Mouse (Mus musculus): Measurements from ENCODE around the gene Olfr125. TPM values are rescaled to one million over a fixed set of nuclear protein-coding genes. Genes with fewer than 3 reads are reported as not detected.

The Olfr125 gene
- polyA plus RNA-seq (2016; fragmentation: Nextera tagmentation; extraction: Ambion mirVana): not detected in 2 replicates

GRCm38 (mm10) chr17:37832649-37833048 lies at the start of gene Olfr125:
Gene Olfr125 (plus strand): TSS chr17:37832949.
- Histone ChIP-seq H3K27ac (no peak within 1 kb of the TSS), H3K9ac (replicated peaks) (no peak within 1 kb of the TSS), H3K4me2 (no peak within 1 kb of the TSS), H3K36me3 (no peaks in the 10 kb centered on the region), H3K9me3 (no peaks in the 10 kb centered on the region), H3K4me3 (replicated peaks) (no peak within 1 kb of the TSS), H3K4me1 (replicated peaks) (no peaks in the 10 kb centered on the region), H3K27me3 (no peaks in the 10 kb centered on the region)
- ATAC-seq (ENCODE audit: insufficient number of reproducible peaks, insufficient read depth, low FRiP score, low TSS enrichment, low read depth): no peak

DNA sequence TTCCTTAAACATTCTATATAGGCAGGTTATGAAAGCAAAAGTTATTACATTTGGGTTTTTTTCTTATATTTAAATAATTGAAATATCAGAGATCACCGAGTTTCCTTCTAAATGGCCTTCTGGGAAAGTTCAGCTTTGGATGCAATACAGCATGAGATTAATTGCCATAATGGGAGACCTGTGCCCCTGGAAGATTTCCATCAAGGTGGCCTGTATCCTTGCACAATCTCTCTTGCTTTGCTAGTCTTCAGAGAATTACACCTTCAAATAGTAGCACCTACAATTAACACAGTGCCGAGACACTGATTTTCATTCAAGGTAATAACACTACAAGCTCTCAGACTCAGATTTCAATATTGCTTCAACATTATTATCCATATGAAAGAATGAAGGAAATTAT lies 39.5 kb upstream of the Olfr125 start, which contains the start of gene Olfr123:
Olfr123 (plus strand) TSS at position 301 of the 400 bp plus-strand sequence.
- Histone ChIP-seq H3K36me3 (no peaks in the 10 kb centered on the region), H3K4me2 (no peak within 1 kb of the TSS), H3K4me1 (replicated peaks) (no peaks in the 10 kb centered on the region), H3K27me3 (no peaks in the 10 kb centered on the region), H3K9me3 (no peaks in the 10 kb centered on the region), H3K27ac (no peak within 1 kb of the TSS), H3K4me3 (replicated peaks) (no peak within 1 kb of the TSS), H3K9ac (replicated peaks) (no peak within 1 kb of the TSS)
- WGBS: 81% methylated on average over 2 of the region's 2 CpGs
- no peak for ATAC-seq (ENCODE audit: insufficient number of reproducible peaks, insufficient read depth, low FRiP score, low TSS enrichment, low read depth)

DNA sequence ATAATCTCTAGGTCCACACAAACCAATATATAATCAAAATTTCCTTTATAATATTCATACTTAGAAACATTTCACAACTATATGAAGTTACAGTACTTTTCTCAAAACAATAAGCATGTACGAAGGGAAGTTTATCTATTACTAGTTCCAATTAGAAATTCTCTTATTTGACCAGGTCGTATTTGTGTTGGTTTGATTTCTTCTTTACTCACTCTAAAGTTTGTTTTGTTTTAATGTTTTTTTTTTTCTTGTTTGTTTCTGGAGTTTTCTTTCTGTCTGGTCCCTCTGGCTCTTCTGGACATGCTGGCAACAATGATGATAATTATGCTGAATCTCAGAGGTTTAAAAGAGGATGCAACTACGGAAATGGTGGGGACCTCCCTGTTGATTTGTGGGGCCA lies 33.2 kb upstream of the Olfr125 start, which contains the start of gene Olfr124:
Olfr124 (plus strand) TSS at position 301 of the 400 bp plus-strand sequence.
- Histone ChIP-seq H3K4me3 (replicated peaks) (no peak within 1 kb of the TSS), H3K9me3 (no peaks in the 10 kb centered on the region), H3K36me3 (no peaks in the 10 kb centered on the region), H3K27ac (no peak within 1 kb of the TSS), H3K27me3 (no peaks in the 10 kb centered on the region), H3K4me1 (replicated peaks) (no peaks in the 10 kb centered on the region), H3K9ac (replicated peaks) (no peak within 1 kb of the TSS), H3K4me2 (no peak within 1 kb of the TSS)
- WGBS: 82% methylated on average over 3 of the region's 3 CpGs
- ATAC-seq (ENCODE audit: insufficient number of reproducible peaks, insufficient read depth, low FRiP score, low TSS enrichment, low read depth): no peak

DNA sequence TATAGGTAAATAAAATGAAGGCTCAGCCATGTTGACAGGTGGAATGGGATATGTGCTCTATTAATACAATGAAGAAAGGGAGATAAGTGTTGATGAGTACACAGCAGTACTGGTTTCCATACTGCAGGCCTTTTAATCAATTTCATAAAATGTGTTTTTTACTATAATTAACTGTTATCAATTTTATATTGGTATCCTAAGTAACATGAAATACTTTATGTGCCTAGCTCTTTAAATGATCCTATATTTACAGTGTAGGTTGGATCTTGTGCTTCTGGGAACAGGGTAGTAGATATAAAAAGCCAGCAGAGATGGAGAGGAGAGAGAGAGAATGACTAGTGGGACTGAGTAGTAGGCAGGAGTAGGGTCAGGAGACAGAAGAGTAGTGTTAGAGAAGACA lies 14.4 kb downstream of the Olfr125 start, which contains the start of gene Olfr126:
Olfr126 (plus strand) TSS at position 301 of the 400 bp plus-strand sequence.
- Histone ChIP-seq H3K27me3 (no peaks in the 10 kb centered on the region), H3K27ac (no peak within 1 kb of the TSS), H3K36me3 (no peaks in the 10 kb centered on the region), H3K9ac (replicated peaks) (no peak within 1 kb of the TSS), H3K4me2 (no peak within 1 kb of the TSS), H3K4me1 (replicated peaks) (no peaks in the 10 kb centered on the region), H3K4me3 (replicated peaks) (no peak within 1 kb of the TSS), H3K9me3 (no peaks in the 10 kb centered on the region)
- no peak for ATAC-seq (ENCODE audit: insufficient number of reproducible peaks, insufficient read depth, low FRiP score, low TSS enrichment, low read depth)

DNA sequence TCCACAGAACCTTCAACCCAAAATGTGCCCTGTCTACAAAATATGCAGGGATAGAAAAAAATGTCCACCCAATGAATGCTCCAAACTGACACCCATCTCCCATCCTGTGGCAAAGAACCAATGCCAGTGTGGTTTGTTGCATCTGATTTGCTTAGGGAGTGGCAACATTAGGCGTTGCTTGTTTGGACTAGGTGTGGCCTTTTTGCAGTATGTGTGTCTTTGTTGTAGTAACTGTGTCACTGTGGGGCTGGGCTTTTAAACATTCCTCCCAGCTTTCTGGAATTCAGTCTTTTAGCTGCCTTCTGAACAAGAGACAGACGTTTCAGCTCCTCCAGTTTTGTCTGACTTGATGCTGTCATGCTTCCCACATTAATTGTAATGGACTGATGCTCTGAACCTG lies 31.2 kb downstream of the Olfr125 start:
- no peaks in the 10 kb centered on the region for H3K36me3 ChIP-seq
- no peaks in the 10 kb centered on the region for H3K4me1 ChIP-seq (replicated peaks)
- H3K9ac ChIP-seq (replicated peaks): no peak overlapping the region
- H3K9me3 ChIP-seq: peaks cover 9% of the 10 kb centered on the region
- H3K27me3 ChIP-seq: no peaks in the 10 kb centered on the region
- 86% methylated on average over 2 of the region's 2 CpGs for WGBS
- ATAC-seq (ENCODE audit: insufficient number of reproducible peaks, insufficient read depth, low FRiP score, low TSS enrichment, low read depth): no peak
- no peak overlapping the region for H3K27ac ChIP-seq
- H3K4me2 ChIP-seq: no peak overlapping the region
- no peak overlapping the region for H3K4me3 ChIP-seq (replicated peaks)

GRCm38 (mm10) chr17:37869676-37870205 lies 37.0 kb downstream of the Olfr125 start:
- no peak overlapping the region for H3K4me2 ChIP-seq
- H3K4me1 ChIP-seq (replicated peaks): no peaks in the 10 kb centered on the region
- WGBS: 25% methylated on average over 8 of the region's 8 CpGs
- no peak; the same call in 1 of the 2 replicates for ATAC-seq (ENCODE audit: insufficient number of reproducible peaks, insufficient read depth, low FRiP score, low TSS enrichment, low read depth)
- H3K36me3 ChIP-seq: no peaks in the 10 kb centered on the region
- H3K9ac ChIP-seq (replicated peaks): no peak overlapping the region
- no peak overlapping the region for H3K4me3 ChIP-seq (replicated peaks)
- no peaks in the 10 kb centered on the region for H3K9me3 ChIP-seq
- no peaks in the 10 kb centered on the region for H3K27me3 ChIP-seq
- no peak overlapping the region for H3K27ac ChIP-seq

DNA sequence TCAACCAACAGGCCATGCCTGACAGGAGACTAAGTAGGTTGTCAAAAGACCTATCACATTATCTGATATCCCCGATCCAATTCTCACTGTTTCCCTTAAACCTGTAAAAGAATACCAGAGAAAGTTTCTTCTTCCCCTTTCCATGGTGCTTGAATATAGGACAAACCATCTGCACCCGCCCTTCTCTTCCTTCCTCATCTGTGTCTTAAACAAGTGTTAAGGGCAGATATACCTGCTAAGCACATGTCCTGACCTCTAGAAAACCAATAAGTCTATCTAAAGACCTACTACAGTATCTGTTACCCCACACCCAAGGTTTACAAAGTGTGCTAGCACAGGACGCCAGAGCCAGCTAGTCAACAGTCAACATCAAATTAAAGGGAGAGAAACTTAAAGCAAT lies 41.1 kb downstream of the Olfr125 start:
- Histone ChIP-seq H3K27me3 (no peaks in the 10 kb centered on the region), H3K27ac (no peak overlapping the region), H3K36me3 (no peaks in the 10 kb centered on the region), H3K4me2 (no peak overlapping the region), H3K4me1 (replicated peaks) (no peaks in the 10 kb centered on the region), H3K9me3 (no peaks in the 10 kb centered on the region), H3K4me3 (replicated peaks) (no peak overlapping the region), H3K9ac (replicated peaks) (no peak overlapping the region)
- ATAC-seq (ENCODE audit: insufficient number of reproducible peaks, insufficient read depth, low FRiP score, low TSS enrichment, low read depth): no peak
- WGBS: 87% methylated on average over 3 of the region's 3 CpGs

Other genes with a start within 250 kb of the Olfr125 start
- not detected in 2 replicates for gene Olfr114, start 240.2 kb upstream of the Olfr125 start, polyA plus RNA-seq (2016; fragmentation: Nextera tagmentation; extraction: Ambion mirVana)
- not detected in 2 replicates for gene Olfr115, start 205.8 kb upstream of the Olfr125 start, polyA plus RNA-seq (2016; fragmentation: Nextera tagmentation; extraction: Ambion mirVana)
- not detected in 2 replicates for gene Olfr116, start 205.8 kb upstream of the Olfr125 start, polyA plus RNA-seq (2016; fragmentation: Nextera tagmentation; extraction: Ambion mirVana)
- not detected in 2 replicates for gene Olfr117, start 169.2 kb upstream of the Olfr125 start, polyA plus RNA-seq (2016; fragmentation: Nextera tagmentation; extraction: Ambion mirVana)
- gene Olfr118, start 166.0 kb upstream of the Olfr125 start, polyA plus RNA-seq (2016; fragmentation: Nextera tagmentation; extraction: Ambion mirVana): not detected in 2 replicates
- gene Olfr119, start 136.4 kb upstream of the Olfr125 start, polyA plus RNA-seq (2016; fragmentation: Nextera tagmentation; extraction: Ambion mirVana): not detected in 2 replicates
- not detected in 2 replicates for gene Olfr120, start 111.1 kb upstream of the Olfr125 start, polyA plus RNA-seq (2016; fragmentation: Nextera tagmentation; extraction: Ambion mirVana)
- not detected in 2 replicates for gene Olfr121, start 84.1 kb upstream of the Olfr125 start, polyA plus RNA-seq (2016; fragmentation: Nextera tagmentation; extraction: Ambion mirVana)
- gene Olfr122, start 64.3 kb upstream of the Olfr125 start, polyA plus RNA-seq (2016; fragmentation: Nextera tagmentation; extraction: Ambion mirVana): not detected in 2 replicates
- gene Olfr123, start 39.4 kb upstream of the Olfr125 start, polyA plus RNA-seq (2016; fragmentation: Nextera tagmentation; extraction: Ambion mirVana): not detected in 2 replicates
- gene Olfr124, start 33.1 kb upstream of the Olfr125 start, polyA plus RNA-seq (2016; fragmentation: Nextera tagmentation; extraction: Ambion mirVana): not detected in 2 replicates
- gene Olfr126, start 14.5 kb downstream of the Olfr125 start, polyA plus RNA-seq (2016; fragmentation: Nextera tagmentation; extraction: Ambion mirVana): not detected in 2 replicates
- gene Olfr127, start 67.5 kb downstream of the Olfr125 start, polyA plus RNA-seq (2016; fragmentation: Nextera tagmentation; extraction: Ambion mirVana): not detected in 2 replicates
- not detected in 2 replicates for gene Olfr128, start 87.6 kb downstream of the Olfr125 start, polyA plus RNA-seq (2016; fragmentation: Nextera tagmentation; extraction: Ambion mirVana)
- not detected in 2 replicates for gene Olfr761, start 120.1 kb downstream of the Olfr125 start, polyA plus RNA-seq (2016; fragmentation: Nextera tagmentation; extraction: Ambion mirVana)
- not detected in 2 replicates for gene Olfr129, start 227.1 kb downstream of the Olfr125 start, polyA plus RNA-seq (2016; fragmentation: Nextera tagmentation; extraction: Ambion mirVana)
- gene Olfr130, start 231.0 kb downstream of the Olfr125 start, polyA plus RNA-seq (2016; fragmentation: Nextera tagmentation; extraction: Ambion mirVana): not detected in 2 replicates

Measured in limb, embryonic 12.5 days (tissue).